Mouse (Mus musculus): ENCODE data around the gene Yy1. TPM values are rescaled to one million over a fixed set of nuclear protein-coding genes. Genes with fewer than 3 reads are reported as not detected.

The Yy1 gene
- total RNA-seq, 2 experiments from 2014 or later, result 41.9 to 52.7 TPM

GRCm38 (mm10) chr12:108766316-108766715, 26.5 kb upstream of the Yy1 start:
- intact Hi-C loops (cut with DNase I), result no loop called here
- no peak for DNase-seq (ENCODE audit: low spot score in 2 of 2)

- DNase-seq (ENCODE audit: low spot score in 2 of 2), result no peak
- intact Hi-C loops (cut with DNase I), result no loop called here
Observed at GRCm38 (mm10) chr12:108766866-108767265, 25.9 kb upstream of the Yy1 start.

- no peak for DNase-seq (ENCODE audit: low spot score in 2 of 2)
Observed at GRCm38 (mm10) chr12:108768196-108768854, 24.4 kb upstream of the Yy1 start.

GRCm38 (mm10) chr12:108780108-108780877, 12.5 kb upstream of the Yy1 start:
- DNase-seq (ENCODE audit: low spot score in 2 of 2), result no peak
- intact Hi-C loops (cut with DNase I), result no loop called here

More at GRCm38 (mm10) chr12:108768196-108768854, 24.4 kb upstream of the Yy1 start:
- intact Hi-C loops (cut with DNase I), result no loop called here

- DNase-seq (ENCODE audit: low spot score in 2 of 2), result no peak
- intact Hi-C loops (cut with DNase I), result no loop called here
Observed at GRCm38 (mm10) chr12:108785161-108785560, 7.6 kb upstream of the Yy1 start.

GRCm38 (mm10) chr12:108787329-108787728, 5.4 kb upstream of the Yy1 start:
- intact Hi-C loops (cut with DNase I), result no loop called here
- no peak for DNase-seq (ENCODE audit: low spot score in 2 of 2)

GRCm38 (mm10) chr12:108792152-108792545, 624 bp upstream of the Yy1 start:
- DNase-seq (ENCODE audit: low spot score in 2 of 2), result peak; percentile 78
- intact Hi-C loops (cut with DNase I), result no loop called here

- DNase-seq (ENCODE audit: low spot score in 2 of 2), result peak; percentile 22 to 35
Observed at GRCm38 (mm10) chr12:108793453-108793941, 724 bp downstream of the Yy1 start.

GRCm38 (mm10) chr12:108794078-108794711, 1.4 kb downstream of the Yy1 start:
- intact Hi-C loops (cut with DNase I), result loop anchor here (2.0 kb wide), 1 partner anchor 41 kb away; the partner anchor contains the start of gene Slc25a29
- DNase-seq (ENCODE audit: low spot score in 2 of 2), result peak; percentile 79 to 85

More at GRCm38 (mm10) chr12:108793453-108793941, 724 bp downstream of the Yy1 start:
- intact Hi-C loops (cut with DNase I), result no loop called here

GRCm38 (mm10) chr12:108794979-108795537, 2.3 kb downstream of the Yy1 start:
- intact Hi-C loops (cut with DNase I), result loop anchor here (2.0 kb wide), 1 partner anchor 40 kb away; the partner anchor contains the start of gene Slc25a29
- DNase-seq (ENCODE audit: low spot score in 2 of 2), result no peak

- intact Hi-C loops (cut with DNase I), result no loop called here
- DNase-seq (ENCODE audit: low spot score in 2 of 2), result no peak
Observed at GRCm38 (mm10) chr12:108801613-108802012, 8.8 kb downstream of the Yy1 start.

- intact Hi-C loops (cut with DNase I), result no loop called here
- no peak for DNase-seq (ENCODE audit: low spot score in 2 of 2)
Observed at GRCm38 (mm10) chr12:108804388-108804787, 11.6 kb downstream of the Yy1 start.

GRCm38 (mm10) chr12:108808465-108808864, 15.7 kb downstream of the Yy1 start:
- DNase-seq (ENCODE audit: low spot score in 2 of 2), result no peak
- intact Hi-C loops (cut with DNase I), result no loop called here

GRCm38 (mm10) chr12:108809771-108810170, 17.0 kb downstream of the Yy1 start:
- intact Hi-C loops (cut with DNase I), result no loop called here

GRCm38 (mm10) chr12:108810309-108810708, 17.5 kb downstream of the Yy1 start:
- DNase-seq (ENCODE audit: low spot score in 2 of 2), result no peak
- intact Hi-C loops (cut with DNase I), result no loop called here

More at GRCm38 (mm10) chr12:108809771-108810170, 17.0 kb downstream of the Yy1 start:
- DNase-seq (ENCODE audit: low spot score in 2 of 2), result no peak

GRCm38 (mm10) chr12:108811133-108811532, 18.4 kb downstream of the Yy1 start:
- DNase-seq (ENCODE audit: low spot score in 2 of 2), result no peak
- intact Hi-C loops (cut with DNase I), result no loop called here

GRCm38 (mm10) chr12:108812463-108812862, 19.7 kb downstream of the Yy1 start:
- no peak for DNase-seq (ENCODE audit: low spot score in 2 of 2)
- intact Hi-C loops (cut with DNase I), result no loop called here

- intact Hi-C loops (cut with DNase I), result no loop called here
- no peak for DNase-seq (ENCODE audit: low spot score in 2 of 2)
Observed at GRCm38 (mm10) chr12:108814470-108814869, 21.7 kb downstream of the Yy1 start.

- DNase-seq (ENCODE audit: low spot score in 2 of 2), result no peak
- intact Hi-C loops (cut with DNase I), result no loop called here
Observed at GRCm38 (mm10) chr12:108816569-108816968, 23.8 kb downstream of the Yy1 start.

- DNase-seq (ENCODE audit: low spot score in 2 of 2), result no peak
- intact Hi-C loops (cut with DNase I), result no loop called here
Observed at GRCm38 (mm10) chr12:108820461-108820860, 27.7 kb downstream of the Yy1 start.

All from left cerebral cortex, postnatal 36 days (tissue).